Mouse (Mus musculus) lung, postnatal 0 days (tissue): Measurements from ENCODE around the gene Spata48.

ENCODE experiments used
- CTCF ChIP-seq: IDR thresholded peaks from 2 replicates; pipeline ENCODE4 v1.5.1; 2016; ENCODE audit warnings: antibody characterized with exemption, mild to moderate bottlenecking
- EP300 ChIP-seq: IDR thresholded peaks from 2 replicates; pipeline ENCODE4 v1.6.1; 2016; ENCODE audit warnings: antibody characterized with exemption, mild to moderate bottlenecking, control low read depth

DNA sequence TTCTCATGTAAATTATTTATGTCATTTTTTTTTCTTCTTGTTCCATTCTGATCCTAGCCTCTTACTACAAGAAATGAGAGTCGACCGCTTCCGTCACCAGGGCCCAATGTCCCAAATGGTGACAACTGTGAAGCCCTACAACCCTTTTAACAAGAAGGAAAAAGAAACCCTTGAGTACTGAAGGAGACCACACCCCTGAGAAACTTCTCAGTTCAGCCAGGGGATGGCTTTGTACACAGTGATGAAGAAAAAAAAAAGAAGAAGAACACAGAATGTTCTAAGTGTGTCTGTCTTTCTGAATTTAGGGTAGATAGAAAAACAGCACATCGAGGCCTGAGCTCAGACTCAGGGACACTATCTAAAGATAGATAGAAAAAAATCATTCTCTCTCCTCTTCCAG lies 53.0 kb downstream of the Spata48 start:
- TF ChIP-seq CTCF (no peak), EP300 (no peak)
